Mouse (Mus musculus) gastrocnemius, postnatal 14 days (tissue): ENCODE measurements at regions not wholly inside any gene's neighbourhood (a gene's known extent, or its start where the extent isn't known, plus 50 kb on each side); places are given as distances from the start of the nearest gene placed in this dataset.
A peak's percentile ranks its signal among the peaks of the same experiment; 100 is the strongest.

ENCODE experiments used
- DNase-seq: peaks from one replicate; pipeline ENCODE4 v3.0.0; 2021; ENCODE audit warnings: mixed read lengths
- intact Hi-C: fragments of 180-260 bp; cut with DNase I; formaldehyde crosslinking; loops from one replicate; pipeline ENCODE4 v1.15.1; 2025; ENCODE audit warnings: low total_unique reads

- intact Hi-C loops, result no loop called here
- no peak for DNase-seq
Observed at GRCm38 (mm10) chr13:34800906-34801305, 66.3 kb downstream of the Fam50b start.

GRCm38 (mm10) chr13:34806532-34807092 lies 68.5 kb upstream of the Prpf4b start:
- intact Hi-C loops, result no loop called here

GRCm38 (mm10) chr13:34809536-34809935 lies 65.6 kb upstream of the Prpf4b start:
- intact Hi-C loops, result no loop called here
- no peak for DNase-seq

More at GRCm38 (mm10) chr13:34806532-34807092, 68.5 kb upstream of the Prpf4b start:
- no peak for DNase-seq

GRCm38 (mm10) chr13:34814161-34815056 lies 60.7 kb upstream of the Prpf4b start:
- DNase-seq, result peak; percentile 62
- intact Hi-C loops, result loop anchor here (2.0 kb wide), 1 partner anchor 78 kb away; no protein-coding TSS in a partner anchor

GRCm38 (mm10) chr13:34815057-34815410 lies 60.1 kb upstream of the Prpf4b start:
- DNase-seq, result no peak
- intact Hi-C loops, result loop anchor here (2.0 kb wide), 1 partner anchor 78 kb away; no protein-coding TSS in a partner anchor

- intact Hi-C loops, result no loop called here
- DNase-seq, result no peak
Observed at GRCm38 (mm10) chr13:34818211-34818610, 56.9 kb upstream of the Prpf4b start.

GRCm38 (mm10) chr13:34820423-34820822 lies 54.7 kb upstream of the Prpf4b start:
- no peak for DNase-seq
- intact Hi-C loops, result no loop called here

GRCm38 (mm10) chr13:34821946-34822345 lies 53.2 kb upstream of the Prpf4b start:
- DNase-seq, result no peak
- intact Hi-C loops, result no loop called here

- intact Hi-C loops, result no loop called here
- DNase-seq, result no peak
Observed at GRCm38 (mm10) chr13:34824157-34824556, 50.9 kb upstream of the Prpf4b start.
